Mouse (Mus musculus) pancreas, adult 10 weeks (tissue): ENCODE measurements around the gene Olfr394. TPM values are rescaled to one million over a fixed set of nuclear protein-coding genes. Genes with fewer than 3 reads are reported as not detected.

Source experiments
- polyA plus RNA-seq: library from polyadenylated mRNA; stranded (reverse); fragments of 350-450 nt; fragmentation: Illumina TruSeq; extraction: RNeasy Lipid Tissue Mini Kit (QIAGEN cat#74804); gene quantifications from one replicate; pipeline ENCODE4 v1.2.3, GENCODE M21; 2015; ENCODE audit warnings: low read depth, low replicate concordance; ENCODE audit not compliant: insufficient read depth

Olfr394 gene
- not detected for polyA plus RNA-seq

DNA sequence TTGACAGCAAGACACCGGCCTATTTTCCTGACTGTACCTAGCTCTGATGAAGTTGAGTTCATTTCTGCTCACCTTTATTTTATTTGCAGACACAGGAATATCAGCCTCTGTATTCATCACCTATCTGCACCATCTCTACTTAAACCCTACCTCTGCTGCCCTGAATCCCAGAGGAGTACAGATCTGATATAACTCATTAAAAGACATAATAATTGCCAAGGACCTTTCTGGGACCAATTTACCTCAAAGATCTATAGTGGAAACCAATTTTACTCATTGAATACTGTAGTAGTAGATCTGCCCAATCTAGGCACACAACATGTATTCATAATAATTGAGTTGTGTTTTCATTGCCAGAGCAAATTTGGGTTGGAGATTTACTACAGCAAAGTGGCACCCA, at the start of gene Olfr394:
Gene Olfr394, minus strand, starts transcription at position 101 of the 400 bp plus-strand sequence.

DNA sequence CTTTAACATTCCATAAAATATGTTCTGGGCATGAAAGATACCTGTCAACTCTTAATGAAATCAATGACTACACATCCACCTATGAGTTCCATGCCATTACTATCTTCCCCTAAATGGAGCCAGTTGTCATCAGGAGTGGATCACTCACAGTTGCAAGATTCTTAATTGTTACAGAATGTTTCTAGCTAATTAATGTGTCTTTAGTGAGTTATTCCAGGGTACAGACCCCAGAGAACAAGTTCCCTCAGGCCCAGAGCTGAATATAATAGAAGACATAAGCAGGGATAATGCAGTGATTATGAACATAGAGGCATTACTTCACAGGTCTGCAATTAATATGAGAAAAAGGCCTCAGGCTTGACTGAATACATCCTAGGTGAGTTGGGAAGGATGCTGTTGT, 45.8 kb upstream of the Olfr394 start, which contains the start of gene Olfr23:
Gene Olfr23, plus strand, starts transcription at position 301 of the 400 bp plus-strand sequence.

DNA sequence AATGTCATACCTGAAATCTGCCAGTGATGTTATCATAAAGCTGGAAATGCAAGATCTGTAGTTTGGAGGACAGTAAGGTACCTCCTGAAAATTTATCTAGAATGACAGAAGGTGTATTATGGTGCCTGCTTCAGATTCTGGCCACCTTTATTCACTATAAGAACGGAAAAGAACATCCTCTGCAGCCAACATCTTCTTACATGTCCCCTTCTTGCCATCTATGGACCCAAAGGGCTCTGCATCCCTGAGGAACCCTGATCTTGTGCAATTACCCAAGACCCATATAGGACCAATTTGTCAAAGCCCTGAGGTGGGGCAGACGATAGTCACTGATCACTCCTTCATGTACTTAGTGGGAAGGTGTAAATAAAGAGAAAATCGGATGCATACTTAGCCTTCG, 18.6 kb upstream of the Olfr394 start, which contains the start of gene Olfr395:
Gene Olfr395, minus strand, starts transcription at position 101 of the 400 bp plus-strand sequence.

GRCm38 (mm10) chr11:73851354-73851753, 39.2 kb downstream of the Olfr394 start, which contains the start of gene Olfr393:
Gene Olfr393, minus strand, starts transcription at chr11:73851454.

Other genes with a start within 250 kb of the Olfr394 start
- not detected for gene Zfp735, start 202.0 kb downstream of the Olfr394 start, polyA plus RNA-seq
- not detected for gene Olfr389, start 110.1 kb downstream of the Olfr394 start, polyA plus RNA-seq
- not detected for gene Olfr390, start 107.8 kb downstream of the Olfr394 start, polyA plus RNA-seq
- gene Olfr391-ps, start 87.7 kb downstream of the Olfr394 start, polyA plus RNA-seq, result not detected
- not detected for gene Olfr392, start 73.7 kb downstream of the Olfr394 start, polyA plus RNA-seq
- gene Olfr393, start 39.3 kb downstream of the Olfr394 start, polyA plus RNA-seq, result not detected
- not detected for gene Olfr395, start 18.5 kb upstream of the Olfr394 start, polyA plus RNA-seq
- gene Olfr23, start 45.9 kb upstream of the Olfr394 start, polyA plus RNA-seq, result not detected
- not detected for gene Olfr397, start 70.0 kb upstream of the Olfr394 start, polyA plus RNA-seq
- not detected for gene Olfr398, start 99.6 kb upstream of the Olfr394 start, polyA plus RNA-seq
- gene Olfr139, start 165.8 kb upstream of the Olfr394 start, polyA plus RNA-seq, result not detected
- not detected for gene Olfr399, start 165.8 kb upstream of the Olfr394 start, polyA plus RNA-seq
- gene Zfp616, start 179.2 kb upstream of the Olfr394 start, polyA plus RNA-seq, result not detected
- gene Olfr401, start 222.9 kb upstream of the Olfr394 start, polyA plus RNA-seq, result not detected